Mouse (Mus musculus) limb, embryonic 12.5 days (tissue): ENCODE results near the gene Defb11. TPM values are rescaled to one million over a fixed set of nuclear protein-coding genes. Genes with fewer than 3 reads are reported as not detected.

Experiments used
- polyA plus RNA-seq: library from polyadenylated mRNA; unstranded; fragments of >200 nt; fragmentation: Nextera tagmentation; extraction: Ambion mirVana; gene quantifications from 2 replicates; pipeline ENCODE4 v1.2.1, GENCODE M21; 2016

Gene Defb11
- polyA plus RNA-seq, 1 experiment from 2014 or later = not detected

Other genes with a start within 250 kb of the Defb11 start
- gene Defa34, start 240.6 kb downstream of the Defb11 start, polyA plus RNA-seq = not detected in 2 replicates
- gene AY761184, start 202.8 kb downstream of the Defb11 start, polyA plus RNA-seq = not detected in 2 replicates
- gene Defa24, start 171.9 kb downstream of the Defb11 start, polyA plus RNA-seq = not detected in 2 replicates
- not detected in 2 replicates for gene Defb50, start 82.9 kb downstream of the Defb11 start, polyA plus RNA-seq
- not detected in 2 replicates for gene Defb2, start 66.5 kb downstream of the Defb11 start, polyA plus RNA-seq
- not detected in 2 replicates for gene Defb10, start 47.5 kb downstream of the Defb11 start, polyA plus RNA-seq
- gene Defb9, start 21.0 kb downstream of the Defb11 start, polyA plus RNA-seq = not detected in 2 replicates
- gene Defb15, start 26.3 kb upstream of the Defb11 start, polyA plus RNA-seq = not detected in 2 replicates
- gene Defb35, start 31.9 kb upstream of the Defb11 start, polyA plus RNA-seq = not detected in 2 replicates
- gene Defb13, start 40.4 kb upstream of the Defb11 start, polyA plus RNA-seq = not detected in 2 replicates
- gene Fam90a1a, start 52.3 kb upstream of the Defb11 start, polyA plus RNA-seq = not detected in 2 replicates
- not detected in 2 replicates for gene Ccdc70, start 63.4 kb upstream of the Defb11 start, polyA plus RNA-seq
- 0.86 and 0.97 TPM in 2 replicates for gene Atp7b, start 153.9 kb upstream of the Defb11 start, polyA plus RNA-seq
- gene Alg11, start 154.3 kb upstream of the Defb11 start, polyA plus RNA-seq = 38.4 and 38.6 TPM in 2 replicates
- 0.14 and 0.18 TPM in 2 replicates for gene Nek5, start 218.6 kb upstream of the Defb11 start, polyA plus RNA-seq